Mouse (Mus musculus): Measurements from ENCODE around the gene Gm5478.
"Not testable (repeated sequence)": the region's sequence is repeated elsewhere in the genome, so short reads cannot be mapped to it uniquely, and the experiment has no call there.

Gene Gm5478

DNA sequence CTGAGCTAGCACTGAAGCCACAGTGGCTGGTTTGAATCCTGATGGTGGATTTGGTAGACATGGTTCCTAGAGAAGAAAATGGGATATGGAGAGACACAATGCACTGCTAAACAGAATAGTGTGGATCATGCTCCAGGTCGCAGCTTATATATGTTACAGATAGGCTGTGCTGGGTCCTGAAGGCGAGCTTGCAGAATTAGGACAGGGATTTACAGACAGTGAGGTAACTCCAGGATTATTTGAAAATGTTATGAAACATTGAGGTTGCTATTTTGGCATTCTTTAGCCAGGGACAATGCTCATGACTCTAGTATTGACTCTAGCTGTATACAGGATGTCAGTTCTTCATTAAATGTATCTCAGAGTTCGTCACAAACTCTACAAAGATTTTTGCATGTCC, at the start of gene Gm5478:
TSS of gene Gm5478 (minus strand) at position 101 of the 400 bp plus-strand sequence.
- DNase-seq: no peak

DNA sequence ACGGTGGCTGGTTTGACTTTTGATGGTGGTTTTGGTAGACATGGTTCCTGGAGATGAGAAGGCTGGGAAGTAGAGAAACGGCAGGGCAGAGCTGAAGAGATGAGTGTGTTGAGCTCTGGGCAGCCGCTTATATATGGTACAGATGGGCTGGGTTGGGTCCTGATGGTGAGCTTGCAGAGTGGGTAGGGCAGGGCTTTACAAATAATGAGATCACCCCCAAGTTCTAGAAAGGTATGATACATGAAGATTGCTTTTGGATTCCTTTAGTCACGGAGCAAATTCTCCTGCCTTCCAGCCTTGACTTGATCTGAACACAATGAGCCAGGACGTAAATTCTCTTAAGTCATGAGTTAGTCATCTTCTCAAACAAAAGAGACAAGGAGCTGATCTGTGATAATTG, 47.0 kb upstream of the Gm5478 start, which contains the start of gene Krt6a:
TSS of gene Krt6a (minus strand) at position 101 of the 400 bp plus-strand sequence.
- DNase-seq: no peak

DNA sequence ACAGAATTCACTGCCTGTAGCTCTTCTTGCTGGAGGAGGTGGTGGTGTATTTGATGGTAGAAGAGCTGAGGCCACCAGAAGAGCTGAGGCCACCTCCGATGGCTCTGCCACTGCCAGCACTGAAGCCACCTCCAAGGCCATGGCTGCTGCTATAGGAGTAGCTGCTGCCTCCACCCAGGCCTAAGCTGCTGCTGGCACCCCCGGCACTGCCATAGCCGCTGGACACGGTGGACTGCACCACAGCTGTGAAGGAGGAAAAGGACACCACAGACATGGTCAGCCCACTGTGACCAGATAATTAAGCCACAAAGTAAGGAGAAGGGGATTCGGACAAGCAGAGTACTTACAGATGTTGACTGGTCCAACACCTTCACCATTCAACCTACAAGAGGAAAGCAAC, 43.3 kb upstream of the Gm5478 start:
- DNase-seq: not testable (repeated sequence)

DNA sequence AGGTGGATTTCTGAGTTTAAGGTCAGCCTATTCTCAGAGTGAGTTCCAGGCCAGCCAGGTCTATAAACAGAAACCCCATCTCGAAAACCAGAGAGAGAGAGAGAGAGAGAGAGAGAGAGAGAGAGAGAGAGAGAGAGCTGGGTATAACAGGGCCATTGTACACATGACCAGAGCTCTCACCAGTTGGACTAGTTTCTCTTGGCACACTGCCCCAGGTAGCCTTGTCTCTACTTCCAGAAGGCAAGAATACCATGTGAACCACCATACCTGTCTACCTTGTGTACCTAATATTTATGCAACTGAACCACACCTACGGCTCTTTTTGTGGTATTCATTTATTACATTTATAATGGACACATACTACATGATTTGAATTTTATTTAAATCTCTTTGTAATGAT, 41.0 kb upstream of the Gm5478 start:
- DNase-seq: no peak

DNA sequence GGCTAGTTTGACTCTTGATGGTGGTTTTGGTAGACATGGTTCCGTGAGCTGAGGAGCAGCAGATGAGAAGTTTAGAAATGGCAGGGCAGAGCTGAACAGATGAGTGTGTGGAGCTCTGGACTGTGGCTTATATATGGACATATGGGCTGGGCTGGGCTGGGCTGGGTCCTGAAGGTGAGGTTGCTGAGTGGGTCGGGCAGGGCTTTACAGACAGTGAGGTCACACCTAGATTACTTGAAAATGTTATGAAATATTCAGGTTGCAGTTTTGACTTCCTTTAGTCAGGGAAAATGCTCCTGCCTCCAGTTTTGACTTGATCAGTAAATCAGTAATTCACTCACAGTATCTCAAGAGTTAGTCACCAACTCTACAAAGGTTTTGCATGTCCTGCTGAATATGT, 33.0 kb upstream of the Gm5478 start, which contains the start of gene Krt6b:
TSS of gene Krt6b (minus strand) at position 101 of the 400 bp plus-strand sequence.
- no peak for DNase-seq

DNA sequence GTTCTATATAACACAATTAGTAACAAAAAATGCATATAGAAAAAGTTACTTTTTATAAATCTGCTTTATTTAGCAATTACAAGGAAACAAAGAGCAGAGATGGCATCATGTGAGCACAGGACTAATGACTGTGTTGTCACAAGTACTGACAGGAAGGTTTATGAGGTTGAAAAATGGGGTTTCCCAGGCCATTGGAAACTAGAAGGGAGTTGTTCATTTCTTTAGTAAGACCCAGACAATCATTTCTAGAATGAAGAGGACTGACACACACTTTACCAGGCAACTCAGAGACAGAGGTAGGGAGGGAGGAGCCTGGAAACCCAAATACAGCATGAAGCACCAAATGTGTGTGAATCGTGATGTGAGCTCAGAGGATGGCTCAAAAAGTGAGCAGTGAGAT, 28.8 kb upstream of the Gm5478 start:
- no peak for DNase-seq

- DNase-seq: no peak
Observed at GRCm38 (mm10) chr15:101652736-101653265, 5.6 kb upstream of the Gm5478 start.

GRCm38 (mm10) chr15:101627884-101628283, 19.3 kb downstream of the Gm5478 start, which contains the start of gene Gm5414:
Gene Gm5414 (minus strand): TSS chr15:101628188.
- DNase-seq: no peak

DNA sequence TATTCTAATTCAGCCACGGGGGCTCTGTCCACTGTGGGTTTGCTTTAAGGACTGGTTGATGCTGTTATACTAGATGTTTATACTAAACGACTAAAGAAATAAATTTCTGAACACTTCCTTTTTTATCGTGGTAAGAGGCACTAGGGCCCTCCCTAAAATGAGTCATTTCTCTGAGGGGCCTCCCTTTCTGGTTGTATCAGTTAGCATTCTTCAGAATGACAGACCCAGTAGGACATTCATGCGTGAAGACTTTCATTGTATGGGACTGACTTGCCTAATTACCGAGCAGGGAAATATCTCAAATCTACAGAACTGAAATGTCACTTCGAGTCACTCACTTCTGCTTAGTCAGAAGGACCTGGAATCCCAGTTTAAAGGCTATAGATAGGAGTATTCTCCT, 48.1 kb downstream of the Gm5478 start:
- no peak for DNase-seq
